Mouse (Mus musculus) limb, embryonic 10.5 days (tissue): ENCODE data around the gene Cd19. TPM values are rescaled to one million over a fixed set of nuclear protein-coding genes. Genes with fewer than 3 reads are reported as not detected.
"Not testable (repeated sequence)": the region's sequence is repeated elsewhere in the genome, so short reads cannot be mapped to it uniquely, and the experiment has no call there.

Experiments
- DNase-seq: peaks from one replicate; pipeline ENCODE4 v3.0.0-alpha.2; 2017; ENCODE audit warnings: low spot score
- H3K27ac ChIP-seq: fragments of 300-500 bp; sonication (generic); 2 replicates; pipeline ENCODE4 v1.5.1; 2016; ENCODE audit warnings: mild to moderate bottlenecking
- H3K27me3 ChIP-seq: fragments of 300-500 bp; sonication (generic); 2 replicates; pipeline ENCODE4 v1.6.1; 2016; ENCODE audit warnings: low read depth, mild to moderate bottlenecking; ENCODE audit not compliant: poor library complexity, severe bottlenecking
- H3K36me3 ChIP-seq: fragments of 300-500 bp; sonication (generic); 2 replicates; pipeline ENCODE4 v1.6.1; 2016; ENCODE audit warnings: mild to moderate bottlenecking, moderate library complexity
- H3K4me1 ChIP-seq: fragments of 300-500 bp; sonication (generic); 2 replicates; pipeline ENCODE4 v1.6.1; 2016
- H3K4me3 ChIP-seq: fragments of 300-500 bp; sonication (generic); 2 replicates; pipeline ENCODE4 v1.5.1; 2016; ENCODE audit warnings: mild to moderate bottlenecking, moderate library complexity
- H3K9me3 ChIP-seq: fragments of 300-500 bp; sonication (generic); replicated peaks from 2 replicates; pipeline ENCODE4 v1.6.1; 2016; ENCODE audit warnings: mild to moderate bottlenecking
- WGBS: fragments of 180-500 bp; shearing (Covaris S2); methylation state at CpG from one replicate; pipeline ENCODE4 v1.1.7; 2016; 5-methylcytosine and 5-hydroxymethylcytosine counted together
- polyA plus RNA-seq: library from polyadenylated mRNA; unstranded; fragments of >200 nt; fragmentation: Nextera tagmentation; extraction: Ambion mirVana; gene quantifications from 2 replicates; pipeline ENCODE4 v1.2.1, GENCODE M21; 2016

The Cd19 gene
- polyA plus RNA-seq, 1 experiment from 2014 or later: not detected

DNA sequence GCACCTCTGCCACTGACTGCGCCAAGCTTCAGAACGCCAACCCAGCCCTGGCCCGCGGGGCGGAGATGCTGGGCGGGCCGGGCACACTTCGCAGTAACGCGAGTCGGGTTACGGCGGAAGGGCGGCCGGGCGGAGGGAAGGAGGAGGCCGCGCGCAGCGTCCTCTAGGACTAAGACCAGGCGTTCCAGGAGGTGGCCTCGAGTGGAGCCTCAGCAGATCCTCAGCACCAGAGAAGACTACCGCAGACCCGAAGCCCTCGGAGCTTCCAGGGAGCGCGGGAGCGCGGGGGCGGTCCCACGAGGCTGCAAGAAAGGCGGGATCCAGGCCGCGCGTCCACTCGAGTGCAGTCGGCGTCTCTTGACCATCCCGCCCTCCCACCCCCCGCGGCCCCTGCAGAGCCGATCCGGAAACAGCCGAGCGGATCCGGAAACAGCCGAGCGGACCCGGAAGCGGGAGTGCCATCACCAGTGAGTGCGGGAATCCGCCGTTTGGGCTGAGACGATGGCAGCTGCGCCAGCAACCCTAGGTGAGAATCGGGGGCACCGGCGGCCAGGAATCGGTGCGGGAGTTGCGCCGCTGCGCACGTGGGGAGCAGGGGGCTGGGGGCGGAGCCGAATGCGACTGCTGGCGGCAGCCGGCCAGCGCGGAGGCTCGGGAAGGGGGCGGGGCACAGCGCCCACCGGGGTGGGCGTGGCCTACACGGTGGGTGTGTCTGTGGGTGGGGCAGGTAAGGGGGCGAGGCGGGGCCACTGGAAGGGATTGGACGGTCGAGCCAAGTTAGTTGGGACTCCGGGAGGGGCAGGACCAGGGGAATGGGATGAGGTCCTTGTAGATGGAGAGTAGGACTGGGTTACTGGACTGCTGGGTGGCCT is 14.2 kb upstream of the Cd19 start, which contains the start of gene Rabep2:
Rabep2 (plus strand) TSS at position 129 of the 872 bp plus-strand sequence.
- WGBS: under 1% methylated on average over 82 of the region's 82 CpGs

DNA sequence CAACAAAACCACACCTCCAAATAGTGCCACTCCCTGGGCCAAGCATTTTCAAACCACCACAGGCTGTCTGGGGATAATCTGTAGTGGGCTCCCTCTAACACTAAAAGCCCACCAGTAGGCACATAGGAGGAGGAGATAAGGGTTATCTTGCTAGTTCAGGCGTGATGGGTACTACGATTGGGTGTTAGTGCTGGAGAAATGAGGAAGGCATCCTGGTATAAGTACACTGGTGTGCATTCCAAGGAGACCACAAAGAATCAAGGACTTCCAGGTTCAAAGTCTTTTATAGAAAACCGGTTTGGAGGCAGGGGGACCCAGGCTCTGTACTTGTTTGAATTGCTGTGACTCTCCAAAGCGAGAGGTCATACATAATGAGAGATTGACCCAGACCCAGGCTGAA is 13.5 kb upstream of the Cd19 start:
- no peaks in the 10 kb centered on the region for H3K9me3 ChIP-seq
- H3K27ac ChIP-seq: peak overlapping the region; percentile 97
- WGBS: 17% methylated on average over 4 of the region's 4 CpGs
- H3K36me3 ChIP-seq: peaks cover 14% of the 10 kb centered on the region
- peak overlapping the region; percentile 82 for H3K4me3 ChIP-seq
- peak; percentile 33 for DNase-seq
- H3K27me3 ChIP-seq: no peaks in the 10 kb centered on the region
- H3K4me1 ChIP-seq: peaks cover 24% of the 10 kb centered on the region

More for the DNA sequence above, 14.2 kb upstream of the Cd19 start, which contains the start of gene Rabep2:
- peak within 1 kb of the TSS; percentile 82 for H3K4me3 ChIP-seq
- no peaks in the 10 kb centered on the region for H3K27me3 ChIP-seq
- H3K36me3 ChIP-seq: peaks cover 17% of the 10 kb centered on the region
- DNase-seq: peak; percentile 98
- H3K27ac ChIP-seq: peak within 1 kb of the TSS; percentile 97
- no peaks in the 10 kb centered on the region for H3K9me3 ChIP-seq
- peaks cover 24% of the 10 kb centered on the region for H3K4me1 ChIP-seq

DNA sequence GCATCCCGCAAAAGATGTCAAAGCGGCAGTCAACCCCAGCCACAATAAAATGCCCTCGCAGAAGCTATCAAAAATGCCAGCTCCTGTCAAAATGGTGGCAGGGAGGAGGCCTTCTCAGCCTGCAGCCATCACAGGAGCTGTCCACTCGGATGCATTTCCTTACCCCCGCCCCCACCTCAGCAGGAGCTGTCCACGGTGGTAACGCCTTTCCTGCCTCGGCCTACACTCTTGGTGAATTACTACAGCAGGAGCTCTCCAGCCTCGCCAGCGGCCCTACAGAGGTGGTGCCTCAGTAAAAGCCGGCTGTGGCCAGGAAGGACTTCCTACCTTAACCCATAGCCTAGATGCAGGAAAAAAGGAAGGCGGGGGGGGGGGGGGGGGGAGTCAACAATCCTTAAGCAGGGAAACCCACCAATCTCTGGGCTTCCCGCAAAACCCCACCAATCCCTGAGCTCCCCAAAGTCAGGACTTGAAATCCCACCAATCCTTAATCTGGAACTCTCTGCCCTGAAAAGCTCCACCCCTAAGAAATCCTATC is 12.7 kb upstream of the Cd19 start:
- 42% methylated on average over 12 of the region's 13 CpGs for whole genome bisulfite sequencing
- H3K27me3 ChIP-seq: no peaks in the 10 kb centered on the region
- peak overlapping the region; percentile 82; the same call in 1 of the 2 replicates for H3K4me3 ChIP-seq
- H3K9me3 ChIP-seq: no peaks in the 10 kb centered on the region
- no peak overlapping the region for H3K27ac ChIP-seq
- H3K4me1 ChIP-seq: peaks cover 24% of the 10 kb centered on the region
- peaks cover 10% of the 10 kb centered on the region for H3K36me3 ChIP-seq
- no peak for DNase-seq

DNA sequence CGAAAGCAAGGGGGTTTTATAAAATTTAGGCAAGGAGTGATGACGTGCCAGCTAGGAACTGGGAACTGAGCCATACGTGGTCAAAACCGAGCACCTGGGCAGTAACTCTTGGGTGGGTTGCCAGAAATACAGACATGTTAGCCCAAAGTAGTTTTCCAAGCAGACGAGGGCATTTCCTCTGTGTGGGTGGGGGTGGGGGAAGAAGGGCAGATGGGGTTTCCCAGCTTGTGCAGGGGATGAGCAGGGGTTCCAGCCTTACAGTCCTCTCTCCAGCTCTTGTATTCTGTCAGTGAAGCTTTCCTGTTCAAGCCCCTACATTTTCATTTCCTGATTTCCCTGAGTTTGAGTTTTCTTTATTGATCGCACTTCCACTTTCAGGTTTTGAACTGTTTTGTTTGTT is 9.5 kb upstream of the Cd19 start:
- 81% methylated on average over 6 of the region's 6 CpGs for WGBS
- Histone ChIP-seq H3K4me1 (peaks cover 14% of the 10 kb centered on the region), H3K9me3 (no peaks in the 10 kb centered on the region), H3K27ac (no peak overlapping the region), H3K36me3 (no peaks in the 10 kb centered on the region), H3K27me3 (no peaks in the 10 kb centered on the region), H3K4me3 (no peak overlapping the region)
- no peak for DNase-seq

DNA sequence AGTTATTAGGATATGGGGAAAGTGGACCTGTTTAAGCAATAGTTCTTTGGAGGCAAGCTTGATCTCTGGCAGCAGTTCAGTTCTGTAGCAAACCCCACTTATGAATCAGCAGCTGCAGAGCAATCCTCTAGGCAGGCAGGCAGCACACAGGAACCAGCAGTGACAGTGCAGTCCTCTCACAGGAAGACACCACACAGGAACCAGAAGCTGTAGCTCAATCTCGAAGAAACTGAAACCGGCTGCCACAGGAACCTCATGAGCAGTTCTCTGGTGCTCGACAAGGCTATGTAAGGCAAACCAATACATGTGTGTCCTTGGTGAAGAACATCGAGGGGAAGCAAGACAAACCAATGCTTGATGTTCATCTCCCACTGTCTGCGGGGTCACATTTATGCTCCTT is 7.1 kb upstream of the Cd19 start:
- Histone ChIP-seq H3K27ac (no peak overlapping the region), H3K36me3 (no peaks in the 10 kb centered on the region), H3K27me3 (no peaks in the 10 kb centered on the region), H3K4me3 (no peak overlapping the region), H3K4me1 (peaks cover 10% of the 10 kb centered on the region; the same call in 1 of the 2 replicates), H3K9me3 (no peaks in the 10 kb centered on the region)
- WGBS: 90% methylated on average over 5 of the region's 5 CpGs
- no peak for DNase-seq

DNA sequence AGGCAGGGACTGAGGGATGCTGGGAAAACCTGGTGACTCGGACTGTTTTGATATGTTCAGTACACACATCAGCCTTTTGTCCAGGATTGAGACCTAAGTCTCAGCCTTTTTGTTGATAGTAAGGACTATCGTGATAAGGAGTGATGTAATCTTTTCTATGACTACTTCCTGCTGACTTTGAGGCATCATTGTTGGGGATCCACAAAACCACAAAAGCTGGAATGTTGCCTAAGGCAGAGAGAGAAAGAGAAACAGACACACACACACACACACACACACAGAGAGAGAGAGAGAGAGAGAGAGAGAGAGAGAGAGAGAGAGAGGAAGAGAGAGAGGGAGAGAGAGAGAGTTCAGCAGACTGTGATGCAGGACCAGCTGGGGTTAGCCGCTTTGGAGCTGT is 3.8 kb upstream of the Cd19 start:
- no peaks in the 10 kb centered on the region for H3K27me3 ChIP-seq
- DNase-seq: no peak
- peaks cover 15% of the 10 kb centered on the region; the same call in 1 of the 2 replicates for H3K4me1 ChIP-seq
- no peaks in the 10 kb centered on the region for H3K9me3 ChIP-seq
- 85% methylated on average over 3 of the region's 3 CpGs for WGBS
- no peak overlapping the region for H3K4me3 ChIP-seq
- no peaks in the 10 kb centered on the region for H3K36me3 ChIP-seq
- no peak overlapping the region for H3K27ac ChIP-seq

DNA sequence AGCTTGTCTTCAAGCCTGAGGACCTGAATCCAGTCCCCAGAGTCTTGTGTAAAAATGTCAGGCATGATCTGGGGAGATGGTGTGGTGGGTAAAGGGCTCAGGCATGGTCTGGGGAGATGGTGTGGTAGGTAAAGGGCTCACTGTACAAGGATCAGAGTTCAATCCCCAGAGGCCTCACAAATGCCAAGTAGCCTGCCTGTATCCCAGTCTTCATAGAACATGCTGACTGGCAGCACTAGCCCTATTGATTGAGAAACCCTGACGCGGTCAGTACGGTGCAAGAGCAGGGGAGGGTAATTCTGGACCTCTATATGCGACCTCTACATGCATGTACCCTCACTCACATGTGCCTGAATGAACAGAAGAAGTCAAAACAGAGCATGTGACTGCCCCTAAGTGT is 2.9 kb upstream of the Cd19 start:
- H3K36me3 ChIP-seq: no peaks in the 10 kb centered on the region
- H3K4me3 ChIP-seq: no peak overlapping the region
- peaks cover 15% of the 10 kb centered on the region; the same call in 1 of the 2 replicates for H3K4me1 ChIP-seq
- no peaks in the 10 kb centered on the region for H3K27me3 ChIP-seq
- no peak for DNase-seq
- WGBS: 95% methylated on average over 4 of the region's 4 CpGs
- no peak overlapping the region for H3K27ac ChIP-seq
- H3K9me3 ChIP-seq: no peaks in the 10 kb centered on the region

DNA sequence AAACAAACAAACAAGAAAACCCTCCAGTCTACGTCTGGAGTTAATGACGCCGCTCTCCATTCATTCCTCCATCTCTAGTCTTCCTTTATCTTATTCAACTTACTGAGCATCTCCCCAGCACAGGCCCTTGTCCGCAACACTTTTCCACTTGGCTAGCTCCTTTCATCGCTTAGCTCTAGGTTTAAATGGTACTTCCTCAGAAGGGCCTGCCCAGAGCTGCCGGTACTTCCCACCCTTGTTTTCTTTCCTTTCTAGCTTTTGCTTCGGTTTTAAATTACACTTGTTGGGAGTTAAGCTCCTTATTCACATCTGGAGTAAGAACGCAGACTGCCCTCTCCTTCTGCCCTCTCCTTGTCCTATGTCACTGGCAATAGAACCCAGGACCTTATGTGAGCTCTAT is 2.4 kb upstream of the Cd19 start:
- no peak overlapping the region for H3K4me3 ChIP-seq
- WGBS: 66% methylated on average over 8 of the region's 8 CpGs
- DNase-seq: no peak

DNA sequence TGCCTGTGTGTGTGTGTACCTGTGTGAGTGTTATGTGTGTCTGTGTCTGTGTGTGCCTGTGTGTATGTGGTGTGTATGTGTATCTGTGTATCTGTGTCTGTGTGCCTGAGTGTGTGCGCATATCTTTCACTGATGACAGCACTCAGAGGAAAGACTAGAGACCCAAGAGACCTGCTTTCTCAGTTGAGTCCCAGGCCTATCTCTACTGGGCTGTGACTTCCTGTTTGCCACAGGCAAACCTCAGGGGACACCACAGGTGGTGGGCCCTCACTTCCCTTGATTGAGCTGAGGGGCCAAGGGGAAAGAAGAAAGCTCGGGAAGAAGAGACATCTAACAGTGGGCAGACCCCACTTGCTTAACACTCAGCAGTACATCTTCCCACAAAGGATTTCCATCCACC is 1.9 kb upstream of the Cd19 start:
- Histone ChIP-seq H3K36me3 (no peaks in the 10 kb centered on the region), H3K9me3 (no peaks in the 10 kb centered on the region), H3K4me1 (peaks cover 15% of the 10 kb centered on the region; the same call in 1 of the 2 replicates), H3K27ac (no peak overlapping the region), H3K4me3 (no peak overlapping the region), H3K27me3 (no peaks in the 10 kb centered on the region)
- 64% methylated on average over 2 of the region's 2 CpGs for WGBS
- DNase-seq: no peak

More for the DNA sequence above, 2.4 kb upstream of the Cd19 start:
- H3K4me1 ChIP-seq: peaks cover 15% of the 10 kb centered on the region; the same call in 1 of the 2 replicates
- H3K36me3 ChIP-seq: no peaks in the 10 kb centered on the region
- H3K9me3 ChIP-seq: no peaks in the 10 kb centered on the region
- no peaks in the 10 kb centered on the region for H3K27me3 ChIP-seq
- no peak overlapping the region for H3K27ac ChIP-seq

DNA sequence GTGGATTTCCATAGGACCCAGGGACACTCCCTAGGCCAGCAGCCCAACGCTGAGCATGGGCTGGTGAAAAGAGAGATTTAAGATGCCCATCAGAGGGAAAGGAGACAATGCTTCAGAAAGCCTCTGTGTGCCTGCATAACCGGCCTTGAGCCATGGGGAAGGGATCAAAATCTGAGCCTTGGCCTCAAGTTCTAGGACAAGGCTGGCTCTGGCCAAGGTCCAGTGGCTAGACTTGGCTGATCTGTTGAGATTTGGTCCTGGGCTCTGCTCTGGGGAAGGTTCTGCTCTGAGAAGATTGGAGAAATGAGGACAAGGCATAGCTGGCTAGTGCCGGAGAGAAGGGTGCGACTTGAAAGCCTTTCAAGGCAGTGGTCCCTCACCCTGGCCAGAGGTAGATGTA is 3.6 kb downstream of the Cd19 start:
- DNase-seq: no peak
- H3K4me1 ChIP-seq: no peaks in the 10 kb centered on the region
- H3K27ac ChIP-seq: no peak overlapping the region
- H3K4me3 ChIP-seq: no peak overlapping the region
- no peaks in the 10 kb centered on the region for H3K27me3 ChIP-seq
- 93% methylated on average over 4 of the region's 4 CpGs for WGBS
- H3K9me3 ChIP-seq: no peaks in the 10 kb centered on the region
- H3K36me3 ChIP-seq: no peaks in the 10 kb centered on the region

DNA sequence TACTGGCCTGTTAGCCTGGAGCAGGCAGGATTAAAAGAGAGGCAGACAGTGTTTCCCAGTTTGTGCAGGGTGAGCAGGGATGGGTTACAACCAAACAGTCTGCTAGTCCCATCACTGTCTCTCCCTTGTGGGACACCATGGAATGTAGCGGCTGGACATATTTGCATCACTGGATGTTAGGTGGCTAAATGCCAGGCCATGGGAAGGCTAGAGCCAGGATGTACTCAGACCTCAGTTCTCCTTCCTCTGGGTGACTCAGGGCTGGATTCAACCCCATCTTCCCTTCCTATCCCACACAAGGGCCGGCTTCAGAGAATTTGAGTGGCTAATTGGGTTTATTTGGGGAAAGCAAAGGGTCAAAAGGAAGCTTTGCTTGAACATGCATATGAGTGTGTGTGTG is 6.0 kb downstream of the Cd19 start:
- WGBS: 91% methylated on average over 2 of the region's 2 CpGs
- no peak for DNase-seq
- Histone ChIP-seq H3K36me3 (no peaks in the 10 kb centered on the region), H3K9me3 (no peaks in the 10 kb centered on the region), H3K4me3 (no peak overlapping the region), H3K4me1 (no peaks in the 10 kb centered on the region), H3K27me3 (no peaks in the 10 kb centered on the region), H3K27ac (no peak overlapping the region)

DNA sequence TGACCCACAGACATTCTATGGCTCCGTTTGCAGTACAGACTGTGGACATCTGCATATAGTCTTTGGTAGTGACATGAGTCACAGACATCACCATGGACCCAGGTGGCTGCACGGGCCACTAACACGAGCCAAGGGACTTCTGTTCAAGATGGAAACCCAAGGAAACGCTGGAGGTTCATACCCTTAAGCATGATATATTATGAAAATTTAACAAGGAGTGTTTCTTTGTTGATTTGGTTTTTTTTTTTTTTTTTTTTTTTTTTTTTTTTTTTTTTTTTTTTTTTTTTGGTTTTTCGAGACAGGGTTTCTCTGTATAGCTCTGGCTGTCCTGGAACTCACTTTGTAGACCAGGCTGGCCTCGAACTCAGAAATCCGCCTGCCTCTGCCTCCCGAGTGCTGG is 12.2 kb downstream of the Cd19 start:
- not testable (repeated sequence) for H3K36me3 ChIP-seq, H3K9me3 ChIP-seq, DNase-seq, H3K4me3 ChIP-seq, H3K27me3 ChIP-seq, H3K27ac ChIP-seq, H3K4me1 ChIP-seq
- 84% methylated on average over 8 of the region's 8 CpGs for WGBS

DNA sequence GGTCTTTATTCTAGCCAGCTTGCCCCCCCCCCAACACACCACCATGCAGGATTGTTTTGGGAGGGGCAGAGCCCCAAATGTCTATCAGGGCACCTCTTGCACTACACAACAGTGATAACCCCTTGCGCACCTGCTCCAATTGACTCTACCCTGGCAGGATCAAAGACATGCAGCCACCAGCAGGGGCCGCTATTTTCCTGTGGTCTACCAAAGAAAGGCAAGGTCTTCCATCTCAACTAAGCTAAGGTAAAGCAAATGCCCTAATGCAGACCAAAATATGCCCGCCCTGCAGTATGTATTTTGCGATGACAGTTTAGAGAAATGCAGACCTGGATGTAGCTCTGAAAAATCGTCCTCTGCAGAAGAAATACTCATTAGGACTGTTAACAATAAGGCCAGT is 15.1 kb downstream of the Cd19 start:
- no peaks in the 10 kb centered on the region for H3K27me3 ChIP-seq
- WGBS: 11% methylated on average over 5 of the region's 5 CpGs
- peak; percentile 88 for DNase-seq
- H3K9me3 ChIP-seq: no peaks in the 10 kb centered on the region
- no peak overlapping the region for H3K27ac ChIP-seq
- no peaks in the 10 kb centered on the region for H3K36me3 ChIP-seq
- peaks cover 9% of the 10 kb centered on the region for H3K4me1 ChIP-seq
- no peak overlapping the region for H3K4me3 ChIP-seq
